Mouse (Mus musculus) hindbrain, postnatal 0 days (tissue): ENCODE measurements around the gene Pacs1. TPM values are rescaled to one million over a fixed set of nuclear protein-coding genes. Genes with fewer than 3 reads are reported as not detected.

Experiments
- ATAC-seq: fragments of 200-750 bp; cut with Nextera tagmentation; 2 replicates; pipeline ENCODE4 v1.8.0; 2017; ENCODE audit warnings: mild to moderate bottlenecking, moderate TSS enrichment, moderate library complexity
- DNase-seq: peaks from one replicate; pipeline ENCODE4 v3.0.0-alpha.2; 2015; ENCODE audit warnings: low spot score
- H3K27ac ChIP-seq: fragments of 300-500 bp; sonication (generic); 2 replicates; pipeline ENCODE4 v1.5.1; 2014; ENCODE audit warnings: mild to moderate bottlenecking
- H3K27me3 ChIP-seq: fragments of 300-500 bp; sonication (generic); 2 replicates; pipeline ENCODE4 v1.6.1; 2014; ENCODE audit warnings: low read length, mixed read lengths; ENCODE audit not compliant: insufficient read depth
- H3K36me3 ChIP-seq: fragments of 300-500 bp; sonication (generic); 2 replicates; pipeline ENCODE4 v1.6.1; 2014; ENCODE audit warnings: low read length, mixed read lengths; ENCODE audit not compliant: insufficient read depth
- H3K4me1 ChIP-seq: fragments of 300-500 bp; sonication (generic); 2 replicates; pipeline ENCODE4 v1.6.1; 2014; ENCODE audit warnings: antibody characterized with exemption, low read length, mixed read lengths; ENCODE audit not compliant: insufficient read depth
- H3K4me2 ChIP-seq: fragments of 300-500 bp; sonication (generic); 2 replicates; pipeline ENCODE4 v1.6.1; 2014; ENCODE audit warnings: low read depth, mild to moderate bottlenecking, low read length, moderate library complexity, mixed read lengths
- H3K4me3 ChIP-seq: fragments of 300-500 bp; sonication (generic); 2 replicates; pipeline ENCODE4 v1.5.1; 2014; ENCODE audit warnings: low read length
- H3K9ac ChIP-seq: fragments of 300-500 bp; sonication (generic); replicated peaks from 2 replicates; pipeline ENCODE4 v1.6.1; 2014; ENCODE audit warnings: mild to moderate bottlenecking, low read length, moderate library complexity, mixed read lengths
- H3K9me3 ChIP-seq: fragments of 300-500 bp; sonication (generic); 2 replicates; pipeline ENCODE4 v1.6.1; 2016; ENCODE audit warnings: low read length, mixed read lengths
- CTCF ChIP-seq: IDR thresholded peaks from 2 replicates; pipeline ENCODE4 v1.5.1; 2016; ENCODE audit warnings: antibody characterized with exemption, control low read depth, low read depth
- WGBS: fragments of 180-500 bp; shearing (Covaris S2); extraction: QIAGEN DNeasy Blood & Tissue Kit; methylation state at CpG from one replicate; pipeline ENCODE4 v1.1.7; 2014; 5-methylcytosine and 5-hydroxymethylcytosine counted together
- polyA plus RNA-seq: library from polyadenylated mRNA; unstranded; fragments of >200 nt; fragmentation: Nextera tagmentation; extraction: Ambion mirVana; gene quantifications from 2 replicates; pipeline ENCODE4 v1.2.1, GENCODE M21; 2015
- total RNA-seq: library from RNA; depleted of rRNA; stranded (reverse); fragments of >200 nt; gene quantifications from 2 replicates; pipeline ENCODE4 v1.2.3, GENCODE M21; 2014

Pacs1 gene
- total and polyA plus RNA-seq, 2 experiments from 2014 or later, result 41.0 to 63.6 TPM

GRCm38 (mm10) chr19:5139640-5140039, 133.3 kb downstream of the Pacs1 start:
- Histone ChIP-seq H3K27ac (no peak overlapping the region), H3K9me3 (no peaks in the 10 kb centered on the region), H3K9ac (no peak overlapping the region), H3K27me3 (no peaks in the 10 kb centered on the region), H3K4me2 (no peak overlapping the region), H3K4me3 (no peak overlapping the region), H3K4me1 (no peaks in the 10 kb centered on the region), H3K36me3 (peaks cover 42% of the 10 kb centered on the region; the same call in 1 of the 2 replicates)
- peak; percentile 73 for TF ChIP-seq CTCF
- peak; percentile 70; the same call in 1 of the 2 replicates for ATAC-seq
- WGBS, result 0% methylated on average over 2 of the region's 2 CpGs
- DNase-seq, result peak; percentile 84

- Histone ChIP-seq H3K9me3 (no peaks in the 10 kb centered on the region), H3K4me1 (no peaks in the 10 kb centered on the region), H3K27me3 (no peaks in the 10 kb centered on the region), H3K9ac (no peak overlapping the region), H3K4me2 (no peak overlapping the region), H3K36me3 (peaks cover 23% of the 10 kb centered on the region), H3K4me3 (no peak overlapping the region), H3K27ac (no peak overlapping the region)
- 70% methylated on average over 4 of the region's 4 CpGs for WGBS
- ATAC-seq (no peak), DNase-seq (no peak)
- TF ChIP-seq CTCF, result no peak
Observed at GRCm38 (mm10) chr19:5131237-5131636, 141.7 kb downstream of the Pacs1 start.

GRCm38 (mm10) chr19:5129770-5130169, 143.1 kb downstream of the Pacs1 start:
- Histone ChIP-seq H3K36me3 (peaks cover 14% of the 10 kb centered on the region), H3K27me3 (no peaks in the 10 kb centered on the region), H3K9me3 (no peaks in the 10 kb centered on the region), H3K4me1 (no peaks in the 10 kb centered on the region), H3K4me2 (no peak overlapping the region), H3K9ac (no peak overlapping the region), H3K4me3 (no peak overlapping the region), H3K27ac (no peak overlapping the region)
- TF ChIP-seq CTCF, result peak; percentile 62
- 38% methylated on average over 1 of the region's 1 CpGs for WGBS
- peak; percentile 41 for DNase-seq
- ATAC-seq, result no peak

- Histone ChIP-seq H3K9ac (no peak overlapping the region), H3K4me3 (no peak overlapping the region), H3K27ac (peak overlapping the region; percentile 48), H3K36me3 (no peaks in the 10 kb centered on the region), H3K4me2 (no peak overlapping the region), H3K4me1 (no peaks in the 10 kb centered on the region), H3K9me3 (no peaks in the 10 kb centered on the region), H3K27me3 (no peaks in the 10 kb centered on the region)
- no peak for TF ChIP-seq CTCF
- DNase-seq (peak; percentile 74), ATAC-seq (peak; percentile 64)
- 67% methylated on average over 7 of the region's 7 CpGs for WGBS
Observed at GRCm38 (mm10) chr19:5124055-5124614, 148.8 kb downstream of the Pacs1 start.

- TF ChIP-seq CTCF, result no peak
- no peaks in the 10 kb centered on the region for H3K27me3 ChIP-seq
Observed at GRCm38 (mm10) chr19:5123241-5123640, 149.7 kb downstream of the Pacs1 start.

GRCm38 (mm10) chr19:5122492-5122891, 150.4 kb downstream of the Pacs1 start:
- DNase-seq, result no peak
- H3K9me3 ChIP-seq, result no peaks in the 10 kb centered on the region
- no peak overlapping the region for H3K27ac ChIP-seq
- H3K4me3 ChIP-seq, result no peak overlapping the region
- no peak for ATAC-seq
- no peaks in the 10 kb centered on the region for H3K36me3 ChIP-seq
- H3K4me2 ChIP-seq, result no peak overlapping the region
- no peak for TF ChIP-seq CTCF
- WGBS, result 70% methylated on average over 10 of the region's 10 CpGs
- no peak overlapping the region for H3K9ac ChIP-seq
- no peaks in the 10 kb centered on the region for H3K27me3 ChIP-seq
- H3K4me1 ChIP-seq, result no peaks in the 10 kb centered on the region

More at GRCm38 (mm10) chr19:5123241-5123640, 149.7 kb downstream of the Pacs1 start:
- H3K9me3 ChIP-seq, result no peaks in the 10 kb centered on the region
- WGBS, result 85% methylated on average over 3 of the region's 3 CpGs
- H3K4me3 ChIP-seq, result no peak overlapping the region
- ATAC-seq (no peak), DNase-seq (no peak)
- H3K4me2 ChIP-seq, result no peak overlapping the region
- H3K36me3 ChIP-seq, result no peaks in the 10 kb centered on the region
- no peaks in the 10 kb centered on the region for H3K4me1 ChIP-seq
- H3K9ac ChIP-seq, result no peak overlapping the region
- H3K27ac ChIP-seq, result no peak overlapping the region

GRCm38 (mm10) chr19:5118384-5118698, 154.6 kb downstream of the Pacs1 start, which contains the start of gene Klc2:
Gene Klc2, minus strand, starts transcription at chr19:5118560.
- ATAC-seq (no peak; the same call in 1 of the 2 replicates), DNase-seq (no peak)
- H3K27me3 ChIP-seq, result no peaks in the 10 kb centered on the region
- H3K9ac ChIP-seq, result peak within 1 kb of the TSS; percentile 75
- H3K4me2 ChIP-seq, result peak within 1 kb of the TSS; percentile 83
- peak within 1 kb of the TSS; percentile 83 for H3K4me3 ChIP-seq
- TF ChIP-seq CTCF, result no peak
- peaks cover 4% of the 10 kb centered on the region; the same call in 1 of the 2 replicates for H3K4me1 ChIP-seq
- no peaks in the 10 kb centered on the region for H3K9me3 ChIP-seq
- peak within 1 kb of the TSS; percentile 95 for H3K27ac ChIP-seq
- H3K36me3 ChIP-seq, result no peaks in the 10 kb centered on the region
- 2% methylated on average over 18 of the region's 18 CpGs for WGBS
